ENCODE assay signal across 10 mouse cellular contexts in the genomic region with DNA sequence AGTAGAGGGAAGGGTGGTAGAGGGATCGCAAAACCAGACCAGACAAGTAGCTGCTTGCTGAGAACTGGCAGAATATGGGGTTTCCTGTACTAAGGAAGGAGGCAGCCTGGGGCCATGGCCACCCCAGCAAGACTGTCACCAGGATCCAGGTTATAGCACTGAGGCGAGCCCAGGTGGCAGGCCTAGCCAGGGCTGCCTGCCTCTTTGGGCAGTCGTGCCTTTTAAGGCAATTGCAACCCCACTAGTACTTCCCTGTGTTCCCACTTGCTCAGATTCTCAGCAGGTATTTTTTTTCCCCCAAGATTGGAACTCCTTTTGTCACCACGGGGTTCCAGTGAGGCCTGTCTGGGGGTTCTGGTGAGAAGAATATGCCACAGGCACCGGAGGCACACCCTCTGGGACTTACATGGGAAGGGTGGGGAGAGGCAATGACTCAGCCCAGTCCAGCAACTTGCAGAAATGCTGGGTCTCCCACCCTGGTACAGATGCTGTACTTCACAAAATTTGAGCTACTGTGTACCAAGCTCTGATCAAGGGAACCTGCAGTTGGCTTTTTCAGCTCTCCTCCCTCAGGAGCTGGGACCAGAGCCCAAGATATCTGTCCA. TPM values are rescaled to one million over a fixed set of nuclear protein-coding genes. Genes with fewer than 3 reads are reported as not detected.
DNase-seq lines count a peak whose midpoint lies in the region; ATAC-seq lines count a peak whose summit lies in the region.
"Had no signal": no experiment of that assay in that cellular context is flagged by ENCODE, and none has a peak within 500 bp of the region (broad histone marks: within the 10 kb centered on the region; RNA-seq: fewer than 3 reads in every experiment).

No protein-coding gene starts in this region.

- H3K4me1 ChIP-seq in heart, embryonic 10.5 days, result peaks cover 40% of the 10 kb centered on the region
- H3K4me1 ChIP-seq in neural tube, embryonic 11.5 days (ENCODE audit: control insufficient read depth, insufficient read depth, low read length), result peaks cover under 1% of the 10 kb centered on the region; the same call in 1 of the 2 replicates
- peaks cover 22% of the 10 kb centered on the region for H3K4me1 ChIP-seq in liver, embryonic 11.5 days (replicated peaks; ENCODE audit: control insufficient read depth, insufficient read depth, low read length)

- H3K36me3 ChIP-seq in heart, embryonic 10.5 days, result peaks cover 45% of the 10 kb centered on the region
- peaks cover 18% of the 10 kb centered on the region for H3K36me3 ChIP-seq in neural tube, embryonic 11.5 days (ENCODE audit: control insufficient read depth, insufficient read depth, low read length)
- H3K36me3 ChIP-seq in liver, embryonic 11.5 days (ENCODE audit: control insufficient read depth, insufficient read depth, low read length), result peaks cover 34% of the 10 kb centered on the region

- ATAC-seq in neural tube, embryonic 11.5 days (ENCODE audit: insufficient read depth, low FRiP score, low TSS enrichment), result peak; percentile 28; the same call in 1 of the 2 replicates
- peak; percentile 50 for ATAC-seq in liver, embryonic 11.5 days (replicated peaks; ENCODE audit: low FRiP score)
- ATAC-seq in inflammation-experienced regulatory T-cells, adult 6 months, result no peak

- no peak for DNase-seq in heart, embryonic 10.5 days (ENCODE audit: low spot score)
- no peak for DNase-seq in heart, adult 18-20 months
- DNase-seq in neural tube, embryonic 11.5 days (ENCODE audit: low spot score), result no peak
- DNase-seq in neural tube, embryonic 10.5 days (ENCODE audit: extremely low spot score, low spot score), result no peak
- DNase-seq in liver, embryonic 11.5 days (ENCODE audit: low spot score), result peak; percentile 71
- no peak for DNase-seq in frontal cortex, postnatal 14 days (ENCODE audit: low spot score in 2 of 2)
- no peak for DNase-seq in c-Kit-positive CD71-positive TER-119-positive erythroid progenitor cells, embryonic 14.5 days (ENCODE audit: low spot score)
- DNase-seq: lung, postnatal 4 days; spleen, adult 18-20 months had no signal

- no peak overlapping the region for H3K4me2 ChIP-seq in neural tube, embryonic 11.5 days (ENCODE audit: low read depth)
- H3K4me2 ChIP-seq in liver, embryonic 11.5 days, result no peak overlapping the region

- H3K27me3 ChIP-seq in heart, embryonic 10.5 days (ENCODE audit: insufficient read depth, poor library complexity, severe bottlenecking), result 0 out of 2 replicates have a peak, but pooled peaks cover 3% of the 10 kb centered on the region
- H3K27me3 ChIP-seq in neural tube, embryonic 11.5 days (ENCODE audit: control insufficient read depth, insufficient read depth, low read length), result no peaks in the 10 kb centered on the region
- no peaks in the 10 kb centered on the region for H3K27me3 ChIP-seq in liver, embryonic 11.5 days (replicated peaks; ENCODE audit: control insufficient read depth, insufficient read depth, low read length)

- H3K9me3 ChIP-seq in heart, embryonic 10.5 days, result no peaks in the 10 kb centered on the region
- no peaks in the 10 kb centered on the region for H3K9me3 ChIP-seq in neural tube, embryonic 11.5 days (ENCODE audit: control insufficient read depth, low read length)
- H3K9me3 ChIP-seq in liver, embryonic 11.5 days (ENCODE audit: control insufficient read depth, low read length), result no peaks in the 10 kb centered on the region

- no peak overlapping the region for H3K9ac ChIP-seq in neural tube, embryonic 11.5 days (ENCODE audit: low read length)
- H3K9ac ChIP-seq in liver, embryonic 11.5 days (ENCODE audit: low read depth, low read length), result no peak overlapping the region; the same call in 1 of the 2 replicates

- H3K4me3 ChIP-seq in heart, embryonic 10.5 days, result no peak overlapping the region
- no peak overlapping the region for H3K4me3 ChIP-seq in neural tube, embryonic 11.5 days (ENCODE audit: low read depth, low read length)
- no peak overlapping the region for H3K4me3 ChIP-seq in liver, embryonic 11.5 days (ENCODE audit: low read depth, low read length)

- WGBS in heart, embryonic 10.5 days, result 31% methylated on average over 5 of the region's 5 CpGs
- 43% methylated on average over 5 of the region's 5 CpGs for WGBS in neural tube, embryonic 11.5 days
- 19% methylated on average over 5 of the region's 5 CpGs for WGBS in liver, embryonic 11.5 days

- H3K27ac ChIP-seq in heart, embryonic 10.5 days, result peak overlapping the region; percentile 26; the same call in 1 of the 2 replicates
- H3K27ac ChIP-seq in neural tube, embryonic 11.5 days (ENCODE audit: low read depth, low read length), result 0 out of 2 replicates have a peak overlapping the region, but pooled peaks have one; percentile 27
- H3K27ac ChIP-seq in liver, embryonic 11.5 days (ENCODE audit: low read depth, low read length), result peak overlapping the region; percentile 44

RNA-seq across cellular contexts. Expression of a gene that starts 15.3 kb away (rescaled TPM):
- polyA plus RNA-seq in heart, embryonic 10.5 days (2016; fragmentation: Nextera tagmentation; extraction: Ambion mirVana), result 6.7 and 11.6 TPM in 2 replicates
- 100 to 1,000 TPM in 1 of 2 experiments, 10 to 100 TPM in 1; 80.2 to 107 TPM for total RNA-seq in heart, adult 18-20 months (2021)
- polyA plus RNA-seq in neural tube, embryonic 11.5 days (2014; fragmentation: Nextera tagmentation; extraction: Ambion mirVana), result 8.7 TPM in 2 replicates
- polyA plus RNA-seq in liver, embryonic 11.5 days (2014; fragmentation: Nextera tagmentation; extraction: Ambion mirVana), result 32.2 and 38.6 TPM in 2 replicates
- 1 to 10 TPM in 1 of 3 experiments, under 1 TPM in 1, not detected in 1; 0.77 to 1.7 TPM for polyA plus RNA-seq in inflammation-experienced regulatory T-cells, adult 6 months (2017; shearing (Covaris generic))

RNA-seq across cellular contexts. Expression of a gene that starts 15.8 kb away (rescaled TPM):
- polyA plus RNA-seq in heart, embryonic 10.5 days (2016; fragmentation: Nextera tagmentation; extraction: Ambion mirVana), result 770 and 980 TPM in 2 replicates
- total RNA-seq in heart, adult 18-20 months (2021), result 100 to 1,000 TPM; 163 to 184 TPM
- 1,003 and 1,056 TPM in 2 replicates for polyA plus RNA-seq in neural tube, embryonic 11.5 days (2014; fragmentation: Nextera tagmentation; extraction: Ambion mirVana)
- 1,449 and 1,469 TPM in 2 replicates for polyA plus RNA-seq in liver, embryonic 11.5 days (2014; fragmentation: Nextera tagmentation; extraction: Ambion mirVana)
- polyA plus RNA-seq in inflammation-experienced regulatory T-cells, adult 6 months (2017; shearing (Covaris generic)), result 1,000 to 10,000 TPM; 2,844 to 4,969 (median 3,861) TPM

RNA-seq across cellular contexts. Expression of a gene that starts 57.1 kb away (rescaled TPM):
- 34.2 and 38.1 TPM in 2 replicates for polyA plus RNA-seq in heart, embryonic 10.5 days (2016; fragmentation: Nextera tagmentation; extraction: Ambion mirVana)
- 10 to 100 TPM; 14.8 to 18.4 TPM for total RNA-seq in heart, adult 18-20 months (2021)
- polyA plus RNA-seq in neural tube, embryonic 11.5 days (2014; fragmentation: Nextera tagmentation; extraction: Ambion mirVana), result 35.7 and 36.0 TPM in 2 replicates
- polyA plus RNA-seq in liver, embryonic 11.5 days (2014; fragmentation: Nextera tagmentation; extraction: Ambion mirVana), result 25.9 and 28.7 TPM in 2 replicates
- 10 to 100 TPM; 12.2 to 15.9 (median 12.3) TPM for polyA plus RNA-seq in inflammation-experienced regulatory T-cells, adult 6 months (2017; shearing (Covaris generic))
